Mouse (Mus musculus): ENCODE results near the gene Cib4.

- no peak for TF ChIP-seq POLR2A (IDR thresholded peaks at IDR 0.05; ENCODE audit: borderline replicate concordance, insufficient read depth, low read length)
- no peak for TF ChIP-seq CTCF (IDR thresholded peaks at IDR 0.05; ENCODE audit: borderline replicate concordance, insufficient read depth, low read depth, low read length)
Observed at GRCm38 (mm10) chr5:30523131-30523530, 22.5 kb downstream of the Cib4 start.
